Mouse (Mus musculus) neural tube, embryonic 13.5 days (tissue): Measurements from ENCODE around the gene Prtn3. TPM values are rescaled to one million over a fixed set of nuclear protein-coding genes. Genes with fewer than 3 reads are reported as not detected.
A peak's percentile ranks its signal among the peaks of the same experiment; 100 is the strongest.

Experiments
- ATAC-seq: fragments of 200-750 bp; cut with Nextera tagmentation; 2 replicates; pipeline ENCODE4 v1.8.0; 2017; ENCODE audit warnings: low read depth, mild to moderate bottlenecking, moderate TSS enrichment, moderate library complexity
- H3K27ac ChIP-seq: fragments of 300-500 bp; sonication (generic); replicated peaks from 2 replicates; pipeline ENCODE4 v1.5.1; 2015; ENCODE audit warnings: moderate library complexity, mild to moderate bottlenecking, inconsistent platforms
- H3K27me3 ChIP-seq: fragments of 300-500 bp; sonication (generic); 2 replicates; pipeline ENCODE4 v1.6.1; 2015; ENCODE audit warnings: mild to moderate bottlenecking, inconsistent platforms
- H3K36me3 ChIP-seq: fragments of 300-500 bp; sonication (generic); 2 replicates; pipeline ENCODE4 v1.6.1; 2015; ENCODE audit warnings: mild to moderate bottlenecking, inconsistent platforms
- H3K4me1 ChIP-seq: fragments of 300-500 bp; sonication (generic); replicated peaks from 2 replicates; pipeline ENCODE4 v1.6.1; 2015; ENCODE audit warnings: inconsistent platforms
- H3K4me2 ChIP-seq: fragments of 300-500 bp; sonication (generic); 2 replicates; pipeline ENCODE4 v1.6.1; 2015; ENCODE audit warnings: inconsistent platforms, mild to moderate bottlenecking, moderate library complexity
- H3K4me3 ChIP-seq: fragments of 300-500 bp; sonication (generic); 2 replicates; pipeline ENCODE4 v1.5.1; 2015; ENCODE audit warnings: mild to moderate bottlenecking, inconsistent platforms
- H3K9ac ChIP-seq: fragments of 300-500 bp; sonication (generic); 2 replicates; pipeline ENCODE4 v1.6.1; 2015; ENCODE audit warnings: moderate library complexity, mild to moderate bottlenecking, inconsistent platforms
- H3K9me3 ChIP-seq: fragments of 300-500 bp; sonication (generic); 2 replicates; pipeline ENCODE4 v1.6.1; 2016; ENCODE audit warnings: inconsistent platforms
- WGBS: fragments of 180-500 bp; shearing (Covaris S2); methylation state at CpG from one replicate; pipeline ENCODE4 v1.1.7; 2015; 5-methylcytosine and 5-hydroxymethylcytosine counted together
- polyA plus RNA-seq: library from polyadenylated mRNA; unstranded; fragments of >200 nt; fragmentation: Nextera tagmentation; extraction: Ambion mirVana; gene quantifications from 2 replicates; pipeline ENCODE4 v1.2.1, GENCODE M21; 2015

Prtn3 gene
- polyA plus RNA-seq, 1 experiment from 2014 or later = 14.7 TPM

- peak overlapping the region; percentile 98 for H3K9ac ChIP-seq
- H3K9me3 ChIP-seq = no peaks in the 10 kb centered on the region
- no peak for ATAC-seq
- H3K27ac ChIP-seq = peak overlapping the region; percentile 100
- H3K4me3 ChIP-seq = peak overlapping the region; percentile 70
- H3K36me3 ChIP-seq = peaks cover 50% of the 10 kb centered on the region
- peaks cover 73% of the 10 kb centered on the region for H3K4me1 ChIP-seq
- 55% methylated on average over 7 of the region's 7 CpGs for WGBS
- H3K27me3 ChIP-seq = no peaks in the 10 kb centered on the region
- H3K4me2 ChIP-seq = peak overlapping the region; percentile 98
These were observed 17.4 kb upstream of the Prtn3 start for GRCm38 (mm10) chr10:79856704-79857451.

DNA sequence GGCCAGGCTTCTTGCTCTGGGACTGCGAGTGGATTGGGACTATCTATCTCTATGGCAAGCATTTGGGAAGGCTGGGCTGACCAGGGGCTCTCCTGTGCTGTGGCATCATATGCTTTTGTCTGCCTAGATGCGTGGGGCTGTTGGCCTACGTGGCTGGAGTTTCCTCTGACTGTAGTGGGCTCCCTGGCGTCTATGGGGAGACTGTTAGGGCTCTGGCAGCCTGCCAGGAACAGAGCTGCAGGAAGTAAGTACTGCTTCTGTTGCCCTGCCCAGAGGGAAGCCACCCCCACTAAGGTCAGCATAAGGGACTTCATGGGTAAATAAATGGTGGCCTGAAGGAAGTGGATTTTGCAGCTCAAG lies 16.8 kb upstream of the Prtn3 start:
- Histone ChIP-seq H3K36me3 (peaks cover 55% of the 10 kb centered on the region), H3K9ac (peak overlapping the region; percentile 98), H3K4me2 (peak overlapping the region; percentile 98), H3K27ac (peak overlapping the region; percentile 100), H3K27me3 (no peaks in the 10 kb centered on the region), H3K4me1 (peaks cover 72% of the 10 kb centered on the region), H3K4me3 (peak overlapping the region; percentile 70), H3K9me3 (no peaks in the 10 kb centered on the region)
- 31% methylated on average over 4 of the region's 4 CpGs for WGBS
- no peak for ATAC-seq

DNA sequence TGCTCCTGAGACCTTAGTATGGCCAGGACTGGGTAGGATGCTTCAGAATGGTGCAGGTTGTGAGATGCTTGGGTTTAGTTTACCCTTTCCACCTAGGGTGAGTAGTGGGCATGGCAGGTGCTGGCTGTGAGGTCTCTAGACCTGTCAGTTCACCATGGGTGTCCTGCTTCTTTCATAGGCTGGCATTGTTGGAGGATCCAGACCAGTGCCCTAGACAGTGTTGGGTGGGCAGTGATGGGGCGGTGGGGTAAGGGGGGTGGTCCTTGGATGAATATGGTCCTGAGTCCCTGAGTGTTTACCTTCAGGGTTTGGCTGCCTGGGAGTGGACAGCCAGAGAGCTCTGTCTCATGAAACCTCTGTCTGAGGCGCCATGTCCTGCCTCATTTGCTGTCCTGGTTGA lies 16.4 kb upstream of the Prtn3 start:
- Histone ChIP-seq H3K9me3 (no peaks in the 10 kb centered on the region), H3K4me3 (peak overlapping the region; percentile 70), H3K27me3 (no peaks in the 10 kb centered on the region), H3K9ac (peak overlapping the region; percentile 98), H3K4me1 (peaks cover 72% of the 10 kb centered on the region), H3K36me3 (peaks cover 60% of the 10 kb centered on the region), H3K27ac (peak overlapping the region; percentile 100), H3K4me2 (peak overlapping the region; percentile 98)
- no peak for ATAC-seq
- WGBS = 90% methylated on average over 2 of the region's 2 CpGs

- Histone ChIP-seq H3K4me1 (peaks cover 69% of the 10 kb centered on the region), H3K4me3 (peak overlapping the region; percentile 70), H3K4me2 (peak overlapping the region; percentile 98), H3K36me3 (peaks cover 66% of the 10 kb centered on the region), H3K27me3 (no peaks in the 10 kb centered on the region), H3K27ac (peak overlapping the region; percentile 100), H3K9me3 (no peaks in the 10 kb centered on the region), H3K9ac (peak overlapping the region; percentile 98)
- WGBS = 51% methylated on average over 17 of the region's 17 CpGs
- ATAC-seq = no peak
These were observed 15.7 kb upstream of the Prtn3 start for GRCm38 (mm10) chr10:79858416-79859074.

DNA sequence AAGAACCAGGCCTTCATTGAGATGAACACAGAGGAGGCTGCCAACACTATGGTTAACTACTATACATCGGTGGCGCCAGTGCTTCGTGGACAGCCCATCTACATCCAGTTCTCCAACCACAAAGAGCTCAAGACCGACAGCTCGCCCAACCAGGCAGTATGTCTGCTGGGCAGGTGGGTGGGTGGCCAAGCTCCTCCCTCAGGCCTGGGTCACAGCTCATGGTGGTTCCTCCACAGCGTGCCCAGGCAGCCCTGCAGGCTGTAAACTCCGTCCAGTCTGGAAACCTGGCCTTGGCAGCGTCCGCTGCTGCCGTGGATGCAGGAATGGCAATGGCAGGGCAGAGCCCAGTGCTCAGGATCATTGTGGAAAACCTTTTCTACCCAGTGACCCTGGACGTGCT lies 15.2 kb upstream of the Prtn3 start:
- Histone ChIP-seq H3K27ac (0 out of 2 replicates have a peak overlapping the region, but pooled peaks have one; percentile 29), H3K4me2 (peak overlapping the region; percentile 98; the same call in 1 of the 2 replicates), H3K9me3 (no peaks in the 10 kb centered on the region), H3K9ac (no peak overlapping the region), H3K36me3 (peaks cover 71% of the 10 kb centered on the region), H3K4me1 (peaks cover 69% of the 10 kb centered on the region), H3K27me3 (no peaks in the 10 kb centered on the region), H3K4me3 (no peak overlapping the region)
- no peak for ATAC-seq
- 90% methylated on average over 11 of the region's 11 CpGs for WGBS

- 95% methylated on average over 26 of the region's 26 CpGs for WGBS
- Histone ChIP-seq H3K27me3 (no peaks in the 10 kb centered on the region), H3K4me3 (no peak overlapping the region), H3K9ac (no peak overlapping the region; the same call in 1 of the 2 replicates), H3K36me3 (peaks cover 83% of the 10 kb centered on the region), H3K27ac (peak overlapping the region; percentile 14; the same call in 1 of the 2 replicates), H3K4me2 (no peak overlapping the region), H3K9me3 (no peaks in the 10 kb centered on the region), H3K4me1 (peaks cover 79% of the 10 kb centered on the region)
- ATAC-seq = no peak
These were observed 14.0 kb upstream of the Prtn3 start for GRCm38 (mm10) chr10:79860079-79860911.

DNA sequence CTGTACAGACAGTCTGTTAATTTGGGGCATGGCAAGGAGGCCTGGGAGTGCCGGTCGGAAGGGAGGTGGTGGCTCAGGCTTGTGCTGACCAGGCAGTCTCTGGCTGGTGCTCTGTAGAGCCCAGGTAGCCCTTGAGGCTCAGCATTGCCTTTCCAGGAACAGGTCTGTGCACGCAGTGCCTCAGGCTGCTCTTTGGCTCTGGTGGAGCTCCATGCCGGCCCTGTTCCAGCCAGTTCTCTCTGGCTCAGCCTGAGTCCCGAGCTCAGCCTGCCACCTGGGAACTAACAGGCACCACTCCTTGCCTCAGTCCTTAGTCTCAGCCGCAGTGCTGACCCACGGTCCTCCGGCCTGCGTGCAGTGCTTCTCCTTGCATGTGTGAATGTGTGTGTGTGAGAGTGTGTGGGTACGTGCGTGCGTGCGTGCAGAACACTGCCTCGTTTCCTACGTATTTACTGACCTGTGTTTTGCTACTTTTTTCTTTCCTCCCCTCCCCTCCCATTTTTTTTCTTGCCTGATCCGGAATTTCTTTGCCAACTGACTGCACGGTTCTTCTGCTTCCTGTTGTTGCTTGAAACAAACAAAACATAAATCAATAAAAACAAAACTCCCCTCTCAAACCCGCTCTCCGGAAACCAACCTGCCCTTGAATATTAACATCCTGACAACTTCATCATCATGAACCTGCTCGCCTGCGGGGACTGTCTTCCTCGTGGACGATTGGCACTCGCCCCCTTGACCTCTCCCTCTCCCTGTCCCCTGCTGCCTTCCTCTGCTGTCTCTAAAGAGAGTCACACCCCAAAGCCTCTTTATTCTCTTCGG lies 12.8 kb upstream of the Prtn3 start:
- H3K4me2 ChIP-seq = no peak overlapping the region
- H3K27ac ChIP-seq = peak overlapping the region; percentile 42
- 75% methylated on average over 25 of the region's 25 CpGs for whole genome bisulfite sequencing
- peaks cover 93% of the 10 kb centered on the region for H3K36me3 ChIP-seq
- ATAC-seq = no peak
- H3K27me3 ChIP-seq = no peaks in the 10 kb centered on the region
- no peak overlapping the region for H3K4me3 ChIP-seq
- H3K9ac ChIP-seq = no peak overlapping the region
- peaks cover 80% of the 10 kb centered on the region for H3K4me1 ChIP-seq
- H3K9me3 ChIP-seq = no peaks in the 10 kb centered on the region

DNA sequence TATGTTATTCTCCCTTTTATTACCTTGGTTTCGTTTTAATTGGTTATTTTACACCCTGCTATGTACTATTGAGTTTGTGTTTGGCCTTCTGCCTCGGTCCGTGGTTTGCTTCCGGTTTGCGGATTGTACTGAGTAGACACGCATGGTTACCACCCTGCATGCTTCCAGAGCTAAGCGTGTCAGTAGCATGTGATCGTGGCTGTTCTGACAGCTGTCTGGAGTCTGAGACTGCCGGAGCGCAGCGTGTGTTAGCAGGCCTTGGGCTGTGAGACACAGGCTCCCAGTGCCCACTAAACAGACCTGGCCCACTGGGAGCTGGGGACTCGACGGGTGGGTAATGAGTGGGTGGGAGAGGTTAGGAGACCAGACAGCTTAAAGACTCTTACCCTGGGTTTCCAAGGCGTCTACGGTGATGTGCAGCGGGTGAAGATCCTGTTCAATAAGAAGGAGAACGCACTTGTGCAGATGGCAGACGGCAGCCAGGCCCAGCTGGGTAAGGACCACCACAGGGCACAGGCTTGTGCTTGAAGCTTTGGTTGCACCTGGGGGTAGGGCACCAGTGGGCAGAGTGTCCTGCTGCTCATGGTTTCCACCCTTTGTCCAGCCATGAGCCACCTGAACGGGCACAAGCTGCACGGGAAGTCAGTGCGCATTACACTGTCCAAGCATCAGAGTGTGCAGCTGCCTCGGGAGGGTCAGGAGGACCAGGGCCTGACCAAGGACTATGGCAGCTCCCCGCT lies 12.1 kb upstream of the Prtn3 start:
- Histone ChIP-seq H3K9me3 (no peaks in the 10 kb centered on the region), H3K4me1 (peaks cover 80% of the 10 kb centered on the region), H3K36me3 (peaks cover 93% of the 10 kb centered on the region), H3K4me3 (no peak overlapping the region), H3K4me2 (no peak overlapping the region), H3K27me3 (no peaks in the 10 kb centered on the region), H3K9ac (no peak overlapping the region), H3K27ac (peak overlapping the region; percentile 42)
- 76% methylated on average over 23 of the region's 23 CpGs for WGBS
- no peak for ATAC-seq

GRCm38 (mm10) chr10:79862925-79863324 lies 11.4 kb upstream of the Prtn3 start:
- no peak overlapping the region for H3K4me2 ChIP-seq
- no peaks in the 10 kb centered on the region for H3K9me3 ChIP-seq
- no peak overlapping the region for H3K9ac ChIP-seq
- H3K36me3 ChIP-seq = peaks cover 93% of the 10 kb centered on the region
- WGBS = 76% methylated on average over 10 of the region's 10 CpGs
- 0 out of 2 replicates have a peak overlapping the region, but pooled peaks have one; percentile 42 for H3K27ac ChIP-seq
- no peak overlapping the region for H3K4me3 ChIP-seq
- H3K27me3 ChIP-seq = no peaks in the 10 kb centered on the region
- peaks cover 77% of the 10 kb centered on the region for H3K4me1 ChIP-seq
- ATAC-seq = no peak

- 0 out of 2 replicates have a peak overlapping the region, but pooled peaks have one; percentile 23 for H3K9ac ChIP-seq
- no peaks in the 10 kb centered on the region for H3K9me3 ChIP-seq
- ATAC-seq = 0 out of 2 replicates have a peak, but pooled peaks have one; percentile 24
- peaks cover 90% of the 10 kb centered on the region for H3K36me3 ChIP-seq
- 51% methylated on average over 10 of the region's 10 CpGs for WGBS
- no peak overlapping the region for H3K4me3 ChIP-seq
- H3K27me3 ChIP-seq = no peaks in the 10 kb centered on the region
- peaks cover 75% of the 10 kb centered on the region for H3K4me1 ChIP-seq
- no peak overlapping the region for H3K4me2 ChIP-seq
- peak overlapping the region; percentile 24 for H3K27ac ChIP-seq
These were observed 9.7 kb upstream of the Prtn3 start for GRCm38 (mm10) chr10:79864351-79865188.
